Mouse (Mus musculus) embryonic facial prominence, embryonic 11.5 days (tissue): Measurements from ENCODE around the gene Plxnb1. TPM values are rescaled to one million over a fixed set of nuclear protein-coding genes. Genes with fewer than 3 reads are reported as not detected.
A peak's percentile ranks its signal among the peaks of the same experiment; 100 is the strongest.

Source experiments
- ATAC-seq: fragments of 200-750 bp; cut with Nextera tagmentation; replicated peaks from 2 replicates; pipeline ENCODE4 v1.8.0; 2017; ENCODE audit warnings: low read depth; ENCODE audit not compliant: insufficient number of reproducible peaks, low FRiP score, low TSS enrichment
- DNase-seq: peaks from one replicate; pipeline ENCODE4 v3.0.0-alpha.2; 2015; ENCODE audit warnings: low spot score
- H3K27ac ChIP-seq: fragments of 300-500 bp; sonication (generic); replicated peaks from 2 replicates; pipeline ENCODE4 v1.5.1; 2014; ENCODE audit warnings: mild to moderate bottlenecking, low read depth, low read length, control low read depth
- H3K27me3 ChIP-seq: fragments of 300-500 bp; sonication (generic); 2 replicates; pipeline ENCODE4 v1.6.1; 2014; ENCODE audit warnings: mild to moderate bottlenecking, low read length, moderate library complexity, mixed read lengths; ENCODE audit not compliant: control insufficient read depth, insufficient read depth
- H3K36me3 ChIP-seq: fragments of 300-500 bp; sonication (generic); replicated peaks from 2 replicates; pipeline ENCODE4 v1.6.1; 2014; ENCODE audit warnings: low read depth, mild to moderate bottlenecking, low read length, moderate library complexity, mixed read lengths; ENCODE audit not compliant: control insufficient read depth, insufficient read depth
- H3K4me1 ChIP-seq: fragments of 300-500 bp; sonication (generic); 2 replicates; pipeline ENCODE4 v1.6.1; 2014; ENCODE audit warnings: low read length, mixed read lengths; ENCODE audit not compliant: control insufficient read depth, insufficient read depth
- H3K4me2 ChIP-seq: fragments of 300-500 bp; sonication (generic); 2 replicates; pipeline ENCODE4 v1.6.1; 2014; ENCODE audit warnings: low read depth, mild to moderate bottlenecking, control low read depth, low read length, moderate library complexity
- H3K4me3 ChIP-seq: fragments of 300-500 bp; sonication (generic); 2 replicates; pipeline ENCODE4 v1.5.1; 2014; ENCODE audit warnings: low read depth, low read length, control low read depth
- H3K9ac ChIP-seq: fragments of 300-500 bp; sonication (generic); replicated peaks from 2 replicates; pipeline ENCODE4 v1.6.1; 2014; ENCODE audit warnings: mild to moderate bottlenecking, control low read depth, low read length
- H3K9me3 ChIP-seq: fragments of 300-500 bp; sonication (generic); replicated peaks from 2 replicates; pipeline ENCODE4 v1.6.1; 2016; ENCODE audit warnings: mild to moderate bottlenecking, low read length, inconsistent platforms, mixed read lengths; ENCODE audit not compliant: control insufficient read depth
- WGBS: fragments of 180-500 bp; shearing (Covaris S2); extraction: QIAGEN DNeasy Blood & Tissue Kit; methylation state at CpG from one replicate; pipeline ENCODE4 v1.1.7; 2014; 5-methylcytosine and 5-hydroxymethylcytosine counted together
- polyA plus RNA-seq: library from polyadenylated mRNA; unstranded; fragments of >200 nt; fragmentation: Nextera tagmentation; extraction: Ambion mirVana; gene quantifications from 2 replicates; pipeline ENCODE4 v1.2.1, GENCODE M21; 2014

Plxnb1 gene
- polyA plus RNA-seq, 1 experiment from 2014 or later, result 9.6 TPM

GRCm38 (mm10) chr9:109052490-109053260 lies 42.5 kb upstream of the Plxnb1 start:
- Histone ChIP-seq H3K9ac (no peak overlapping the region), H3K4me1 (peaks cover 3% of the 10 kb centered on the region; the same call in 1 of the 2 replicates), H3K27me3 (no peaks in the 10 kb centered on the region), H3K27ac (no peak overlapping the region), H3K36me3 (peaks cover 4% of the 10 kb centered on the region), H3K4me3 (no peak overlapping the region), H3K4me2 (no peak overlapping the region), H3K9me3 (no peaks in the 10 kb centered on the region)
- ATAC-seq (no peak), DNase-seq (no peak)
- 90% methylated on average over 9 of the region's 9 CpGs for WGBS

- peaks cover 3% of the 10 kb centered on the region; the same call in 1 of the 2 replicates for H3K4me1 ChIP-seq
- H3K9ac ChIP-seq, result no peak overlapping the region
- H3K27me3 ChIP-seq, result no peaks in the 10 kb centered on the region
- H3K36me3 ChIP-seq, result peaks cover 6% of the 10 kb centered on the region
- no peak for DNase-seq
- 78% methylated on average over 3 of the region's 3 CpGs for WGBS
- no peak for ATAC-seq
- H3K9me3 ChIP-seq, result no peaks in the 10 kb centered on the region
- H3K27ac ChIP-seq, result no peak overlapping the region
- no peak overlapping the region for H3K4me2 ChIP-seq
- no peak overlapping the region for H3K4me3 ChIP-seq
Measured at GRCm38 (mm10) chr9:109053366-109053765, 41.8 kb upstream of the Plxnb1 start.

DNA sequence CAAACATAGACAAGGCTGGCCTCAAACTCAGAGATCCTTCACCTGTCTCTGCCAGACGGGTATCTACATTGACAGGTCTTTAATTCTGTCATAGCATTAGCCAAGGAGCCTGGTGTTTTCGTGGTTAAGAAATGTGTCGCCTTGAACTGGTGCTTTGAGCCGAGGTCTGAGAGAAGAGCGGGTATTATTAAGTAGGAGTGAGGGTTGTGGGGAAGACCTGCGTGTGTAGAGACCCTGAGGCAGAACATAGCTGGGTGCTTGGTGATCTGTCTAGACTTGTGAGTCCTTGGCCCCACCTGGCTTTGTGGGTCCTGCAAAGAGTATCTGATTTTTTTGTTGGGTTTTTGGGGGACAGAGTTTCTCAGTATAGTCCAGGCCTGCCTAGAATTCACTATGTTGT lies 41.3 kb upstream of the Plxnb1 start:
- peaks cover 3% of the 10 kb centered on the region; the same call in 1 of the 2 replicates for H3K4me1 ChIP-seq

DNA sequence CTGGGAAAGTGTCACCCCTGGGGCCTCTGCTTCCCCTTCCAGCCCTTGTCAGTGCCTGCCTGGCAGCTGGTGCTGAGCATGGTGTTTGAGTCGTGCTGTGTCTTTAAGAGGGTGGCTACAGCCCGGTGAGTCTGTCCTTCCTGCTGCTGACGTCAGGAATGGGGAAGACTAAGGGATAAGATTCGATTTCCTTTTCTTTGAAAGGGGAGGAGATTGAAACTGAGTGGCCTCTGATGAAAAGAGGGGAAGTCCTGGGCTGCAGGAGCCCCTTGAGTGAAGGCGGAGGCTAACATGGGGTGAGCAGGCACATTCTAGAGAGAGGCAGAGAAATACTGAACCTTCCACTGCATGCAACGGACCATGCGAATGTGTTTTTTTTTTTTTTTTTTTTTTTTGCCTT lies 40.5 kb upstream of the Plxnb1 start:
- peaks cover 3% of the 10 kb centered on the region; the same call in 1 of the 2 replicates for H3K4me1 ChIP-seq
- peaks cover 6% of the 10 kb centered on the region for H3K36me3 ChIP-seq
- H3K9ac ChIP-seq, result peak overlapping the region; percentile 37
- 11% methylated on average over 7 of the region's 7 CpGs for WGBS
- H3K4me3 ChIP-seq, result no peak overlapping the region
- DNase-seq (peak; percentile 73), ATAC-seq (peak; percentile 66)
- H3K4me2 ChIP-seq, result peak overlapping the region; percentile 32
- no peaks in the 10 kb centered on the region for H3K27me3 ChIP-seq
- H3K27ac ChIP-seq, result no peak overlapping the region
- H3K9me3 ChIP-seq, result no peaks in the 10 kb centered on the region

More for the DNA sequence above, 41.3 kb upstream of the Plxnb1 start:
- no peaks in the 10 kb centered on the region for H3K27me3 ChIP-seq
- no peak overlapping the region; the same call in 1 of the 2 replicates for H3K9ac ChIP-seq
- DNase-seq (no peak), ATAC-seq (no peak)
- H3K27ac ChIP-seq, result no peak overlapping the region
- no peak overlapping the region for H3K4me3 ChIP-seq
- 76% methylated on average over 6 of the region's 6 CpGs for WGBS
- no peaks in the 10 kb centered on the region for H3K9me3 ChIP-seq
- H3K36me3 ChIP-seq, result peaks cover 6% of the 10 kb centered on the region
- no peak overlapping the region for H3K4me2 ChIP-seq

DNA sequence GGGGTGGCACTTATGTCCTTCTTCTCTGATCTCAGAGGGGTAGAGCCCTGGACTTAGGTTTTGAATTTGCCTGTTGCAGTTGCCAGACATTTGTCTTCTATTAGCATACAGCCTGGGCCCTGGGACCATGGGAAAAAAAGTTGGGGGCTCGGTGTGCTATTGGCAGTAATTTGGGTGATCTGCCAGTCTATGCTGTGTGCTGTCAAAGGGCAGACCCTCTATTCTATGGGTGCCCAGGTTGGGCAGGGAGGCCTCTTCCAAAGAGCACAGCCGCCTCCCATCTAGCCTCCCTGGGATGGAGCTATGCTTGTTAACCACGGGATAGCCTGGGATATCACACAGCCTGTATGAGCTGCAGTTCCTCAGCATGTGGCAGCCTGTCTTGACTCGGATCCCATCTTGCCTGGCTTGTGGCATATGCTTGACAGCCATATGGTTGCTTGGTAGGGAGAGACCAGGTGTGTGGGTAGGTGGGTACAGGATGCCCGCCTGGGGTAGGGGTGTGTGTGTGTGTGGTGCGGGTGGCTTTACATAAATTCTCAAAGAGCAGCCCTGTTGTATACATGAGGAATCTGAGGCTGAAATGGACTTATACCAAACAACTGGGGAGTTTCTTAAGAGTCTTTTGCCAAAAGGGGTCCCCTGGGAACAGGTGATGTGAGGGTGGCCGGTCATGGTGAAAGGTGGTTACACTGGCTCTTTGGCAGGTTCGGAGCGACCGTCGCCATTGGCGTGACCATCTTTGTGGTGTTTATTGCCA lies 39.7 kb upstream of the Plxnb1 start:
- ATAC-seq, result no peak
- peaks cover 6% of the 10 kb centered on the region for H3K36me3 ChIP-seq
- H3K9me3 ChIP-seq, result no peaks in the 10 kb centered on the region
- H3K27ac ChIP-seq, result no peak overlapping the region
- 91% methylated on average over 12 of the region's 12 CpGs for WGBS
- H3K4me1 ChIP-seq, result peaks cover 3% of the 10 kb centered on the region; the same call in 1 of the 2 replicates
- H3K4me3 ChIP-seq, result no peak overlapping the region
- H3K9ac ChIP-seq, result peak overlapping the region; percentile 23; the same call in 1 of the 2 replicates
- DNase-seq, result no peak
- peak overlapping the region; percentile 32 for H3K4me2 ChIP-seq
- H3K27me3 ChIP-seq, result no peaks in the 10 kb centered on the region

- Histone ChIP-seq H3K4me3 (no peak overlapping the region), H3K27ac (no peak overlapping the region), H3K4me2 (no peak overlapping the region), H3K36me3 (peaks cover 6% of the 10 kb centered on the region), H3K9me3 (no peaks in the 10 kb centered on the region), H3K27me3 (no peaks in the 10 kb centered on the region), H3K4me1 (peaks cover 3% of the 10 kb centered on the region; the same call in 1 of the 2 replicates), H3K9ac (no peak overlapping the region)
- DNase-seq (no peak), ATAC-seq (no peak)
- 89% methylated on average over 17 of the region's 17 CpGs for WGBS
Measured at GRCm38 (mm10) chr9:109056081-109056690, 39.0 kb upstream of the Plxnb1 start.

GRCm38 (mm10) chr9:109056916-109057315 lies 38.3 kb upstream of the Plxnb1 start:
- no peak for ATAC-seq
- H3K4me1 ChIP-seq, result peaks cover 3% of the 10 kb centered on the region; the same call in 1 of the 2 replicates
- H3K36me3 ChIP-seq, result peaks cover 6% of the 10 kb centered on the region
- H3K4me3 ChIP-seq, result no peak overlapping the region
- H3K27me3 ChIP-seq, result no peaks in the 10 kb centered on the region
- H3K4me2 ChIP-seq, result no peak overlapping the region
- H3K9ac ChIP-seq, result no peak overlapping the region
- no peak overlapping the region for H3K27ac ChIP-seq
- WGBS, result 86% methylated on average over 4 of the region's 4 CpGs
- no peak for DNase-seq
- no peaks in the 10 kb centered on the region for H3K9me3 ChIP-seq
